Mouse (Mus musculus): ENCODE measurements around the gene Strn. TPM values are rescaled to one million over a fixed set of nuclear protein-coding genes. Genes with fewer than 3 reads are reported as not detected.

Strn gene
- polyA plus RNA-seq, 1 experiment from 2014 or later: 6.3 TPM

DNA sequence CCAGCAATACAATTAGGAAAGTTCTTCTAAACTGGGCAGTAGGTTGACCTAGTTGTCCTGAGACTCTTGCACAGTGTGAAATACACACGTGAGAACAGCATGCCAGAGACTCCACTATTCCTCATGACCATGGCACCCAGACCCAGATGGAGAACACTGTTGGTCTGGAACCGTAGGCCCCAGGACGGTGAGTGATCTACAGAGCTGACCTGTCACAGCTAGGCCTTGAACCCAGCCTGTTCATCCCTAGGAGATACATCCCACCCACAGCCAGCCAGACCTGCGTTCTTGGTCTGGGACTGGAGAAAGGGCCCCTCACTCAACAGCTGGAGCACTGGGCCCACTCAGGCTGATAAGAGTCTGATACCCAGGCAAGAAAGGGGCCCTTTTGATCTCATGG, 115.1 kb downstream of the Strn start:
- no peak overlapping the region for H3K4me3 ChIP-seq (ENCODE audit: low read depth, low read length)
- no peak overlapping the region for H3K9ac ChIP-seq (ENCODE audit: low read length)
- H3K27me3 ChIP-seq (ENCODE audit: control insufficient read depth, insufficient read depth, low read length): no peaks in the 10 kb centered on the region
- ATAC-seq (ENCODE audit: insufficient number of reproducible peaks, low FRiP score, low TSS enrichment, low read depth) (no peak), DNase-seq (ENCODE audit: low spot score) (no peak)
- no peaks in the 10 kb centered on the region for H3K9me3 ChIP-seq (ENCODE audit: control insufficient read depth, low read length)
- no peaks in the 10 kb centered on the region for H3K36me3 ChIP-seq (ENCODE audit: control insufficient read depth, insufficient read depth, low read length)
- WGBS: 91% methylated on average over 4 of the region's 4 CpGs
- no peak overlapping the region for H3K27ac ChIP-seq (replicated peaks; ENCODE audit: low read depth, low read length)
- H3K4me2 ChIP-seq (ENCODE audit: low read depth, severe bottlenecking): no peak overlapping the region
- H3K4me1 ChIP-seq (ENCODE audit: control insufficient read depth, insufficient read depth, low read length): no peaks in the 10 kb centered on the region

DNA sequence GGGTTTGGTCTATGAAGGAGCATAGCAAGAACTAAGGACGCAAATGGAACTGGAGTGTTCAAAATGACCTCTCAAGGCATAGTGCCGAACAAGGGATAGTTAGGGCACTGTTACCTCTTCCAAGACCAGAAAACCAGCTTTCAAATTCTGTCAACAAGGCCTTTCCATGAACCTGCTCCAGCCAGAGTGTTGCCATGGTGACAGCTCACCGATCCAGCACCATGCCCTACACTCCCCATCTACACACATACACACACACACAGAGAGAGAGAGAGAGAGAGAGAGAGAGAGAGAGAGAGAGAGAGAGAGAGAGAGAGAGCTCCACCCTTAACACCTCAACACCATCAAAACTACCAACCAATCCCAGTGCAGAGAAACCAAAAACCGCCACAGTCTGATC, 116.3 kb downstream of the Strn start:
- 92% methylated on average over 4 of the region's 4 CpGs for WGBS

DNA sequence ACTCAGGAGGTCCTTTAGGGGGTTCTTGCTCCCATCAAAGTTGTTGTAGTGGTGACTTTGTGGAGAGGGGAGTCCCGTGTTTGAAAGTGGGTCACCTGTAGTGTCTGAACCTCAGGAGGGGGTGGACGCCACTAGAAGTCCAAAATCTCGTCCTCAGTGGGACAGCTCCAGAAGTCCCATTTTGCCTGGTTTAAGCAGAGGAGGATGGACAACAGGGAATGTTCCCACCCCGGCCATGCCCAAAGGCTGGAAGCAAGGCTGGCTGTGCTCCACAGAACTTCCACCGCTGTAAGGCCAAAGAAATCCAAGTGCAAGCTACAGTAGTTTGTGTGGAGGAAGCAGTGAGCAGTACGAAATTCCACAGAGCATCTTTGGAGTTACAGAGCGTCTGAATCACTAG, 117.0 kb downstream of the Strn start:
- WGBS: 89% methylated on average over 7 of the region's 7 CpGs
- no peak for ATAC-seq (ENCODE audit: insufficient number of reproducible peaks, low FRiP score, low TSS enrichment, low read depth)
- H3K27me3 ChIP-seq (ENCODE audit: control insufficient read depth, insufficient read depth, low read length): no peaks in the 10 kb centered on the region

More for the DNA sequence above, 116.3 kb downstream of the Strn start:
- no peak overlapping the region for H3K4me3 ChIP-seq (ENCODE audit: low read depth, low read length)
- H3K27me3 ChIP-seq (ENCODE audit: control insufficient read depth, insufficient read depth, low read length): no peaks in the 10 kb centered on the region
- no peak overlapping the region for H3K4me2 ChIP-seq (ENCODE audit: low read depth, severe bottlenecking)
- H3K36me3 ChIP-seq (ENCODE audit: control insufficient read depth, insufficient read depth, low read length): no peaks in the 10 kb centered on the region
- no peak overlapping the region for H3K27ac ChIP-seq (replicated peaks; ENCODE audit: low read depth, low read length)
- no peaks in the 10 kb centered on the region for H3K9me3 ChIP-seq (ENCODE audit: control insufficient read depth, low read length)
- no peak for DNase-seq (ENCODE audit: low spot score)
- ATAC-seq (ENCODE audit: insufficient number of reproducible peaks, low FRiP score, low TSS enrichment, low read depth): no peak
- no peaks in the 10 kb centered on the region for H3K4me1 ChIP-seq (ENCODE audit: control insufficient read depth, insufficient read depth, low read length)
- H3K9ac ChIP-seq (ENCODE audit: low read length): no peak overlapping the region

DNA sequence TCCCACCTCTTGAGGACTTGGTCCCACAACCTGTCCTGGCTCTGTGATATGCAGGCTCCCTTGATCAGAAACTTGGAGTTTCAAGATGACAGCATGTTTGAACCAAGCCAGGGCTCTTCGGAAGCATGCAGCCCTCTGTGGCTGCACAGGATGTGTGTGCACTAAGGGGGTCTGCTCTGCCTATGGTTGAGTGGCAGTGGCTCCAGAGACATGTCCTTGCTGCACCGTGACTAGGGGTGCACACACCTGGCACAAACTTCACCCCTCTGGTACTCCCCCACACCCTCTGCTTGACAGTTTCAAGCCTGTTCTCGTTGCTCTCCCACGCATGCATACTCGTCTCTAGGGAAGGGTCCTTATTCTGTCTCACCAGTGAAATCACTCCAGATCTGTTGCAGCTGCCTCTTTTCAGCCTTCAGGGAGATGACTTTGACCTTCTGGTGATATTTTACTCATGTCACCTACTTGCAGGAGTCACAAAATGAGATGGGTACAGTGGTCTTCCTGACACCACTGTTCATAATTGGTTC, 118.8 kb downstream of the Strn start:
- Histone ChIP-seq H3K4me1 (ENCODE audit: control insufficient read depth, insufficient read depth, low read length) (no peaks in the 10 kb centered on the region), H3K36me3 (ENCODE audit: control insufficient read depth, insufficient read depth, low read length) (no peaks in the 10 kb centered on the region), H3K27ac (replicated peaks; ENCODE audit: low read depth, low read length) (no peak overlapping the region), H3K4me3 (ENCODE audit: low read depth, low read length) (no peak overlapping the region), H3K9ac (ENCODE audit: low read length) (no peak overlapping the region), H3K9me3 (ENCODE audit: control insufficient read depth, low read length) (no peaks in the 10 kb centered on the region), H3K27me3 (ENCODE audit: control insufficient read depth, insufficient read depth, low read length) (no peaks in the 10 kb centered on the region), H3K4me2 (ENCODE audit: low read depth, severe bottlenecking) (no peak overlapping the region)
- WGBS: 78% methylated on average over 5 of the region's 5 CpGs
- DNase-seq (ENCODE audit: low spot score): no peak
- ATAC-seq (ENCODE audit: insufficient number of reproducible peaks, low FRiP score, low TSS enrichment, low read depth): no peak

More for the DNA sequence above, 117.0 kb downstream of the Strn start:
- Histone ChIP-seq H3K9ac (ENCODE audit: low read length) (no peak overlapping the region), H3K36me3 (ENCODE audit: control insufficient read depth, insufficient read depth, low read length) (no peaks in the 10 kb centered on the region), H3K4me1 (ENCODE audit: control insufficient read depth, insufficient read depth, low read length) (no peaks in the 10 kb centered on the region), H3K4me2 (ENCODE audit: low read depth, severe bottlenecking) (no peak overlapping the region), H3K27ac (replicated peaks; ENCODE audit: low read depth, low read length) (no peak overlapping the region), H3K4me3 (ENCODE audit: low read depth, low read length) (no peak overlapping the region), H3K9me3 (ENCODE audit: control insufficient read depth, low read length) (no peaks in the 10 kb centered on the region)
- DNase-seq (ENCODE audit: low spot score): no peak

DNA sequence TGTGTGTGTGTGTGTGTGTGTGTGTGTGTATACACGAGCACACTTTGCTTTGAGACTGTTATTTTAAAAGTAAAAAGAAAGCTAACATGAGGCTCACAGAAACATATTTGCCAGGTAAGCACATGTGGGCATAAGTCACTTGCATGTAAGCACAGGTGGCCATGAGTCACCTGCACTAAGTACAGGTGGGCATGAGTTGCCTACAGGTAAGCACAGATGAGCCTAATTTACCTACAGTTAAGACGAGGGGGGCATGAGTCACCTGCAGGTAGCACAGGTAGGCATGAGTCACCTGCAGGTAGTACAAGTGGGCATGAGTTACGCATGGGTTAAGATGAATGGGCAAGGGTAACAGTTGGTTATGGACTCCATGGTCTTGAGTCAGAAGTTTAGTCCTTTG, 121.9 kb downstream of the Strn start:
- Histone ChIP-seq H3K36me3 (ENCODE audit: control insufficient read depth, insufficient read depth, low read length) (no peaks in the 10 kb centered on the region), H3K9me3 (ENCODE audit: control insufficient read depth, low read length) (no peaks in the 10 kb centered on the region), H3K4me3 (ENCODE audit: low read depth, low read length) (no peak overlapping the region), H3K9ac (ENCODE audit: low read length) (no peak overlapping the region), H3K4me2 (ENCODE audit: low read depth, severe bottlenecking) (no peak overlapping the region), H3K27ac (replicated peaks; ENCODE audit: low read depth, low read length) (no peak overlapping the region), H3K27me3 (ENCODE audit: control insufficient read depth, insufficient read depth, low read length) (no peaks in the 10 kb centered on the region), H3K4me1 (ENCODE audit: control insufficient read depth, insufficient read depth, low read length) (no peaks in the 10 kb centered on the region)
- DNase-seq (ENCODE audit: low spot score): no peak
- no peak for ATAC-seq (ENCODE audit: insufficient number of reproducible peaks, low FRiP score, low TSS enrichment, low read depth)
- WGBS: 88% methylated on average over 3 of the region's 3 CpGs

DNA sequence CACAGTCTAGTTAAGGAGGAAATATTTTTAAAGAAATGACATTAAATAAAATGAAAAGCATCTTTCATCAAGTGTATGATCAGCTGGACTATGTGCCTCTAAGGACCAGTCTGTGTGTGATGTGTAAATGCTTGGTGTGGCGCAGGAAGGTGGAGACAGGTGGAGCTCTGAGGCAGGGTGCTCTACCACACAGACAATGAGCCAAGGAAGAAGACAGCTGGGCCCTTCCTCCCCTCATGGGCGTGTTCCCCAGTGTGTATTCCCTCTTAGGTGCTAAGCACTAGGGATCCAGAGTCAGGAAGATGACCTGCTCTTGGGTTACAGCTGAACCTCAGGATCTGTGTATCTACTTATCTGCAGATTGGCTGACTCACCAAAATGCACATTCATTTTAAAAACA, 122.5 kb downstream of the Strn start:
- ATAC-seq (ENCODE audit: insufficient number of reproducible peaks, low FRiP score, low TSS enrichment, low read depth) (no peak), DNase-seq (ENCODE audit: low spot score) (no peak)
- H3K4me3 ChIP-seq (ENCODE audit: low read depth, low read length): no peak overlapping the region
- H3K9ac ChIP-seq (ENCODE audit: low read length): no peak overlapping the region
- no peaks in the 10 kb centered on the region for H3K4me1 ChIP-seq (ENCODE audit: control insufficient read depth, insufficient read depth, low read length)
- H3K27me3 ChIP-seq (ENCODE audit: control insufficient read depth, insufficient read depth, low read length): no peaks in the 10 kb centered on the region
- WGBS: 72% methylated on average over 2 of the region's 2 CpGs
- no peaks in the 10 kb centered on the region for H3K36me3 ChIP-seq (ENCODE audit: control insufficient read depth, insufficient read depth, low read length)
- H3K9me3 ChIP-seq (ENCODE audit: control insufficient read depth, low read length): no peaks in the 10 kb centered on the region
- H3K4me2 ChIP-seq (ENCODE audit: low read depth, severe bottlenecking): no peak overlapping the region
- H3K27ac ChIP-seq (replicated peaks; ENCODE audit: low read depth, low read length): no peak overlapping the region

DNA sequence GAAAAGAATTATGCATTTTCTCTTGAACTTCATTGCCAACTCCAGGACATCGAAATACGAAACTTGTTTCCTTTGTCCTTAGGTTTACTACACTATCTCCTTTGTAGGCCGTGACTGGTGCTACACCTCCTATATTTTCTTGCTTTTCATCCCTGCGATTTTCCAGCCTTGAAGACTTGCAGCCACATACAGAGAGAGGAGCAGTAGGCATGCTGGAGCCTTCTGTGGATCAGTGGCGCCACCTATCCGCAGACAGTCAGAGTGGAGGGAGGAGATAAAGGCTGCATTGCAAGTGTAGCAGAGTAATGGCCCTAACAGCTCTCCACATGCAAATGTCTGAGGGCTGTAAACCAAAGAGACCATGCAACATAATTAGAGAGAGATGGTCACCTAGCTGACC, 125.9 kb downstream of the Strn start:
- Histone ChIP-seq H3K27me3 (ENCODE audit: control insufficient read depth, insufficient read depth, low read length) (no peaks in the 10 kb centered on the region), H3K9me3 (ENCODE audit: control insufficient read depth, low read length) (no peaks in the 10 kb centered on the region), H3K9ac (ENCODE audit: low read length) (no peak overlapping the region), H3K4me3 (ENCODE audit: low read depth, low read length) (no peak overlapping the region), H3K4me2 (ENCODE audit: low read depth, severe bottlenecking) (no peak overlapping the region), H3K36me3 (ENCODE audit: control insufficient read depth, insufficient read depth, low read length) (no peaks in the 10 kb centered on the region), H3K4me1 (ENCODE audit: control insufficient read depth, insufficient read depth, low read length) (no peaks in the 10 kb centered on the region), H3K27ac (replicated peaks; ENCODE audit: low read depth, low read length) (no peak overlapping the region)
- ATAC-seq (ENCODE audit: insufficient number of reproducible peaks, low FRiP score, low TSS enrichment, low read depth) (no peak), DNase-seq (ENCODE audit: low spot score) (peak; percentile 54)
- WGBS: 75% methylated on average over 6 of the region's 6 CpGs

DNA sequence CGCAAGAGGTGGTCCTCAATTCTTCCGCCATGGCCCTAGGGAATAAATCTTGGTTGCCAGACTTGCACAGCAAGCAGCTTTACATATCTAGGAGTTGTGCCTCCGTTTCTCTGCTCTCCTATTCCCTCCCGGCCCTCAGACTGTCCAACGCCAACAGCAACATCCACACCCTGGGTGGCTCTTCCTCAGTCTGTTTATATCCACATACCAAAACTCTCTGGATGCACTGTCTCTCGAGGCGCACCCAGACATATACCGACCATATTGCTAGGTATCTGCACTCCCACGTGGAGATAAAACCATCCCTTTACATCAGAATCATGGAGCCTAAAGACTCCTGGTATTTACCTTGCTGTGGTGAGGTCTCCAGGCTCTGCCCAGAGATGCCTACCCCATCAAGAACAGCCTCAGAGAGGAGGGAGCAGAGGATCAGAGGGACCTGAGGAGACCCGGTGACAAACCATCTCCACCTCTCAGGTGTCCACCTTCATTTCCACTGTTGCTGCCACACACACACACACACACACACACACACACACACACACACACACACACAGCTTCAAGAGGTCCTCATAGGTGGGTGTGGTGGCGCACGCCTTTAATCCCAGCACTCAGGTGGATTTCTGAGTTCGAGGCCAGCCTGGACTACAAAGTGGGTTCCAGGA, 127.7 kb downstream of the Strn start:
- ATAC-seq (ENCODE audit: insufficient number of reproducible peaks, low FRiP score, low TSS enrichment, low read depth) (no peak), DNase-seq (ENCODE audit: low spot score) (no peak)
- Histone ChIP-seq H3K4me2 (ENCODE audit: low read depth, severe bottlenecking) (no peak overlapping the region), H3K9me3 (ENCODE audit: control insufficient read depth, low read length) (no peaks in the 10 kb centered on the region), H3K9ac (ENCODE audit: low read length) (no peak overlapping the region), H3K36me3 (ENCODE audit: control insufficient read depth, insufficient read depth, low read length) (no peaks in the 10 kb centered on the region), H3K27me3 (ENCODE audit: control insufficient read depth, insufficient read depth, low read length) (no peaks in the 10 kb centered on the region), H3K4me3 (ENCODE audit: low read depth, low read length) (no peak overlapping the region), H3K4me1 (ENCODE audit: control insufficient read depth, insufficient read depth, low read length) (no peaks in the 10 kb centered on the region), H3K27ac (replicated peaks; ENCODE audit: low read depth, low read length) (no peak overlapping the region)
- 91% methylated on average over 13 of the region's 13 CpGs for WGBS

DNA sequence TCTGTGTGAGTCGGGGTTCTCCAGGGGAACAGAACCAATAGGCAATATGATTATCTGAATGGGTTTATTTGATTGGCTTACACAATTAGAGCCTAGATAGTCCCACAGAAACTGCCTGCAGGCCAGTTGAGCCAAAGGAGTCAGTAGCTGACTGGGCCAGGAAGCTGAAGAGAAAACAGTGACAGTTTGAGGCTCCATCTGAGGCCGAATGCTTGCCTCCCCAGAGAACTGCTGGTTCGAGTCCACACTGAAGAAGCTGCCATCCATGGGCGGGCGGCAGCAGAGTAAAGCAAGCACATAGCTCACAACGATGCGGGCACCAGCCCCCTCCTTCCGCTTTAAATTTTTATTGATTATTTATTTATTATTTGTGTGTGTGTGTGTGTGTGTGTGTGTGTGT, 128.3 kb downstream of the Strn start:
- no peak for ATAC-seq (ENCODE audit: insufficient number of reproducible peaks, low FRiP score, low TSS enrichment, low read depth)
- H3K9me3 ChIP-seq (ENCODE audit: control insufficient read depth, low read length): no peaks in the 10 kb centered on the region
- H3K36me3 ChIP-seq (ENCODE audit: control insufficient read depth, insufficient read depth, low read length): no peaks in the 10 kb centered on the region
- no peak for DNase-seq (ENCODE audit: low spot score)
- H3K27me3 ChIP-seq (ENCODE audit: control insufficient read depth, insufficient read depth, low read length): no peaks in the 10 kb centered on the region
- no peak overlapping the region for H3K27ac ChIP-seq (replicated peaks; ENCODE audit: low read depth, low read length)
- no peaks in the 10 kb centered on the region for H3K4me1 ChIP-seq (ENCODE audit: control insufficient read depth, insufficient read depth, low read length)
- 69% methylated on average over 8 of the region's 8 CpGs for WGBS
- H3K4me3 ChIP-seq (ENCODE audit: low read depth, low read length): no peak overlapping the region
- H3K4me2 ChIP-seq (ENCODE audit: low read depth, severe bottlenecking): no peak overlapping the region
- H3K9ac ChIP-seq (ENCODE audit: low read length): no peak overlapping the region
